Mouse (Mus musculus) liver, embryonic 13.5 days (tissue): ENCODE measurements at regions not wholly inside any gene's neighbourhood (a gene's known extent, or its start where the extent isn't known, plus 50 kb on each side); places are given as distances from the start of the nearest gene placed in this dataset.

Experiments
- ATAC-seq: fragments of 200-750 bp; cut with Nextera tagmentation; 2 replicates; pipeline ENCODE4 v1.8.0; 2017; ENCODE audit warnings: low read depth, mild to moderate bottlenecking, moderate number of reproducible peaks, moderate library complexity
- DNase-seq: peaks from one replicate; pipeline ENCODE4 v3.0.0; 2022
- H3K27ac ChIP-seq: fragments of 300-500 bp; sonication (generic); 2 replicates; pipeline ENCODE4 v1.5.1; 2015; ENCODE audit warnings: moderate library complexity, mild to moderate bottlenecking, inconsistent platforms
- H3K27me3 ChIP-seq: fragments of 300-500 bp; sonication (generic); 2 replicates; pipeline ENCODE4 v1.6.1; 2015; ENCODE audit warnings: mild to moderate bottlenecking, inconsistent platforms
- H3K36me3 ChIP-seq: fragments of 300-500 bp; sonication (generic); 2 replicates; pipeline ENCODE4 v1.6.1; 2015; ENCODE audit warnings: mild to moderate bottlenecking, inconsistent platforms
- H3K4me1 ChIP-seq: fragments of 300-500 bp; sonication (generic); replicated peaks from 2 replicates; pipeline ENCODE4 v1.6.1; 2015; ENCODE audit warnings: inconsistent platforms
- H3K4me2 ChIP-seq: fragments of 300-500 bp; sonication (generic); 2 replicates; pipeline ENCODE4 v1.6.1; 2015; ENCODE audit warnings: inconsistent platforms, mild to moderate bottlenecking, moderate library complexity
- H3K4me3 ChIP-seq: fragments of 300-500 bp; sonication (generic); replicated peaks from 2 replicates; pipeline ENCODE4 v1.5.1; 2015; ENCODE audit warnings: mild to moderate bottlenecking, inconsistent platforms
- H3K9ac ChIP-seq: fragments of 300-500 bp; sonication (generic); 2 replicates; pipeline ENCODE4 v1.6.1; 2015; ENCODE audit warnings: mild to moderate bottlenecking, inconsistent platforms
- H3K9me3 ChIP-seq: fragments of 300-500 bp; sonication (generic); replicated peaks from 2 replicates; pipeline ENCODE4 v1.6.1; 2016; ENCODE audit warnings: inconsistent platforms
- WGBS: fragments of 180-500 bp; shearing (Covaris S2); methylation state at CpG from one replicate; pipeline ENCODE4 v1.1.7; 2015; ENCODE audit not compliant: insufficient replicate concordance; 5-methylcytosine and 5-hydroxymethylcytosine counted together

DNA sequence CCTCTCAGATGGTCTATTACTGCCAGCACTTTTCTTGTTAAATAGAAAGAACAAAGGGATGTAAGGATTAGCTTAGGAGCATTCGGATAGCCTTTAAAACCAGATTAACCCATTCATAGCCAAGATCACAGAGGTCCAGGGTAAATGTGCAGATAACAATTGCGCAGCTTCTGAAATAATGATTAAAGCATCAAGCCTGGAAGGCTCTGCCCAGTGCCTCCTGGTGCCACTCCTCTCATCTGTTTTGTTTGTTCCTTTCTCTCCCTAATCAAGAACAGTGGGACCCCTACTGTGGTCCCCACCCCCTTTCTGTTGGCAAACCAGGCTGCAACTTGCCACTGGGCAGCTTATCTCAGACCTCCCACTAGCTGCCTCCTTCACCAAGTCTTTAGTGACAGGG lies 131.8 kb upstream of the Egln3 start:
- H3K9ac ChIP-seq, result no peak overlapping the region
- DNase-seq (no peak), ATAC-seq (no peak)
- no peak overlapping the region for H3K4me2 ChIP-seq
- no peak overlapping the region for H3K27ac ChIP-seq
- 38% methylated on average over 2 of the region's 2 CpGs for whole genome bisulfite sequencing
- H3K4me1 ChIP-seq, result no peaks in the 10 kb centered on the region
- no peaks in the 10 kb centered on the region for H3K27me3 ChIP-seq
- H3K4me3 ChIP-seq, result no peak overlapping the region
- H3K9me3 ChIP-seq, result no peaks in the 10 kb centered on the region
- no peaks in the 10 kb centered on the region for H3K36me3 ChIP-seq

DNA sequence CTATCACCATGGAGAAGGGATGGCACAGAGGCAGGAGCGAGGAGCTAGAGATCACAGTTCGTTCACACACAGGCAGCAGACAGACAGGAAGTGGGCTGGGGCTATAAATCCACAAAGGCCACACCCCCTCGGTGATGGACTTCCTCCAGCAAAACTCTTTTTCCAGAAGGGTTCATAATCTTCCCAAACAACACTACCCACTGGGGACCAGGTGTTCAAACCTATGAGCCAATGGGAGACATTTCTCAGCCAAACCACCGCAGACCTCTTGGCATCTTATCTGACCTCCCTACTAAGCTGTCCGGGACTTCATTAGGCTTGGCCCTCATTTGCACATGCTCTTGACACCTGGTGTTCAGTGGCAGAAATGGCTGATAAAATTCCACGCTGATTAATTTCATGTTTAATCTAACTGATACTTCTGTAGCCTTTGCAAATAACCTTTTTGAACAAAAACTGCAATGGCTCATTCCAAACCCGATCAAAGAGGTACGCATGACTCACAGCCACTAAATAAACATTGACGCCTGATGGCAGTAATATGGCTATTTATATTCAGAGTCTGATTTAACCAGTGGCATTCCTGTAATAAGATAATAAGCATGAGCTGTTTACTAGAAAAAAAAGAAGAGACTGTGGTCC lies 131.0 kb upstream of the Egln3 start:
- Histone ChIP-seq H3K9me3 (no peaks in the 10 kb centered on the region), H3K4me3 (no peak overlapping the region), H3K4me1 (no peaks in the 10 kb centered on the region), H3K27ac (no peak overlapping the region), H3K36me3 (no peaks in the 10 kb centered on the region), H3K9ac (no peak overlapping the region), H3K4me2 (no peak overlapping the region), H3K27me3 (no peaks in the 10 kb centered on the region)
- ATAC-seq (no peak), DNase-seq (no peak)
- WGBS, result 47% methylated on average over 9 of the region's 9 CpGs

DNA sequence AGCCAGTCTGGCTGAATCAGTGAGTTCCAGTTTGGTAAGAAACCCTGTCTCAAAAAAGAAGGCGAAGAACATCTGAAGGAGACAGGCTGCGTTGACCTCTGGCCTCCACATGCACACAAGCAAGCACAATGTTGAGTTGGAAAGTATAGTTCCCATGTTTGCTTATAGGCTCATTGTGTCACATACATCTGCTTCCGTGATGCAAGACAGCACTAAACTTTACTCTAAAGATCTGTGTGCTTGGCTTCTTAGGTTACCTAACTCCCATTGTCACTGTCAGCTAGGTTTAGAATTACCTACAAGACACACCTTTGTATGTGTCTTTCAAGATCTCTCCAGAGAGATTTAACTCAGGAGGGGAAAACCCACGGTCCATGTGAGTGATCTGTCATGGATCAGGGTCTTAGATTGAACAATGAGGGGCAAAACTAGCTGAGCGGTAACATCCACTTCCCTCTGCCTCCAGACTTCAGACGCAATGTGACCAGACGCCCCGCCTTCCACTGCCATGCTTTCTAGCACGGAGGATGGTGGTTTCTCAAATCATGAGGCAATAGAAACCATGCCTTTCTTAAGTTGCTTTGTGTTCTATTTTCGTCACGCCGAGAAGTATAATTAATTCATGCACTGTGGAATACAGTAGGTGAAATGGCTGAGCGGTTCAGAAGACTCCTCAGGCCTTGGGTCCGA lies 130.1 kb upstream of the Egln3 start:
- 66% methylated on average over 14 of the region's 14 CpGs for WGBS
- H3K9me3 ChIP-seq, result no peaks in the 10 kb centered on the region
- no peaks in the 10 kb centered on the region for H3K36me3 ChIP-seq
- no peak for DNase-seq
- ATAC-seq, result no peak
- no peak overlapping the region for H3K4me2 ChIP-seq
- no peak overlapping the region for H3K4me3 ChIP-seq
- H3K4me1 ChIP-seq, result no peaks in the 10 kb centered on the region
- H3K9ac ChIP-seq, result no peak overlapping the region
- no peak overlapping the region for H3K27ac ChIP-seq
- H3K27me3 ChIP-seq, result no peaks in the 10 kb centered on the region

DNA sequence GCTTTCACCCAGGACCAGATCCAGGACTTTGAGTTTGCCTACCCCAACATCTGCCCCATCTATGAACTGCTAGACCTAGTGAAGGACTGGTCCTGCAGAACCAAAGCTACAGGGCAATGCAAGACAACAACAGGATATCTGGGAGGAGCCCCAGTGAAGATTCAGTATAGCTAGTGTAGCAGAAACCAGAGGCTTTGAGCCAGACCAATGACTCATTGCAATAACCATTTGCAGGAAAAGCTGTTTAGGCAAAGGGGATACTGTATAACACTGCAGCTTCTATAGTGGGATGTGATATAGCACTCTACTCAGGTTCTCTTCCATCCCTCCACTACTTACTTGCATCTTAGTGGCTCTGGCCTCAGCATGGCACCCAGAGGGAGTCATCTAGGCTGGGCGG lies 123.8 kb upstream of the Egln3 start:
- Histone ChIP-seq H3K4me1 (no peaks in the 10 kb centered on the region), H3K4me3 (no peak overlapping the region), H3K9me3 (no peaks in the 10 kb centered on the region), H3K27ac (no peak overlapping the region), H3K4me2 (no peak overlapping the region), H3K27me3 (0 out of 2 replicates have a peak, but pooled peaks cover 3% of the 10 kb centered on the region), H3K9ac (no peak overlapping the region), H3K36me3 (no peaks in the 10 kb centered on the region)
- DNase-seq (no peak), ATAC-seq (no peak)
- 30% methylated on average over 1 of the region's 1 CpGs for WGBS

DNA sequence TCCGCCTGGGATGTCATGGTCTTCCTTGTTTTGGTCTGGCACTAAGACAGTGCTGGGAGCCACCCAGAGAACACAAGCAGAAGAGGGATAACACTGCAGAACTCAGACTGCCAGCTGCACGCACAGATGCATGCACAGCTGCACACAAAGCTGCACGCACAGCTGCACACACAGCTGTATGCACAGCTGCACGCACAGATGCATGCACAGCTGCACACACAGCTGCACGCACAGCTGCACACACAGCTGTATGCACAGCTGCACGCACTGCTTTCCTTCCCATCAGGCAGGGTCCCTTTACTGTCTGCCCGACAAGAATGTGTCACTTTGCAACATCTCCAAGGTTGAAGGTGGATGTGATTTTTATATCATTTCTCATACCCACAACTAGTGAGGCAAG lies 122.9 kb upstream of the Egln3 start:
- 76% methylated on average over 7 of the region's 7 CpGs for WGBS
- Histone ChIP-seq H3K4me2 (no peak overlapping the region), H3K27ac (no peak overlapping the region), H3K27me3 (0 out of 2 replicates have a peak, but pooled peaks cover 3% of the 10 kb centered on the region), H3K36me3 (no peaks in the 10 kb centered on the region), H3K4me1 (no peaks in the 10 kb centered on the region), H3K4me3 (no peak overlapping the region), H3K9me3 (no peaks in the 10 kb centered on the region), H3K9ac (no peak overlapping the region)
- no peak for DNase-seq
- no peak for ATAC-seq

DNA sequence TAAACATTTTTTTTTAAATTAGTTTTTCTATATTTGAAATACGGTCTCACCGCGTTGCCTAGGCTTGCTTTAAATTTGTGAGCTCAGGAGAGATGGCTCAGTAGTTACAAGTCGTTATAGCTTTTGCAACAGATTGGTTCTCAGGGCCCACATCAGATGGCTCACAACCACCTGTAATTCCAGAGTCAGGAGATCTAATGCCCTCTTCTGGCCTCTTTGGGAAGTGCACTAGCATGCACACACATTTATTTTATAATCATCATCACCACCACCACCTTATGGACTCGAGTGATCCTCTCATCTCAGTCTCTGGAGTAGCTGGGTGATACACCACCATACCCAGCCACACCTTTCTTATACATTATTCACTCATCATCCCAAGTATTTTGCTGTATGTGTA lies 116.9 kb upstream of the Egln3 start:
- no peak overlapping the region for H3K9ac ChIP-seq
- WGBS, result 79% methylated on average over 5 of the region's 5 CpGs
- no peak overlapping the region for H3K4me2 ChIP-seq
- no peaks in the 10 kb centered on the region; the same call in 1 of the 2 replicates for H3K4me1 ChIP-seq
- no peak for ATAC-seq
- no peak overlapping the region for H3K27ac ChIP-seq
- no peaks in the 10 kb centered on the region for H3K9me3 ChIP-seq
- DNase-seq, result no peak
- H3K4me3 ChIP-seq, result no peak overlapping the region
- H3K27me3 ChIP-seq, result no peaks in the 10 kb centered on the region
- no peaks in the 10 kb centered on the region for H3K36me3 ChIP-seq

DNA sequence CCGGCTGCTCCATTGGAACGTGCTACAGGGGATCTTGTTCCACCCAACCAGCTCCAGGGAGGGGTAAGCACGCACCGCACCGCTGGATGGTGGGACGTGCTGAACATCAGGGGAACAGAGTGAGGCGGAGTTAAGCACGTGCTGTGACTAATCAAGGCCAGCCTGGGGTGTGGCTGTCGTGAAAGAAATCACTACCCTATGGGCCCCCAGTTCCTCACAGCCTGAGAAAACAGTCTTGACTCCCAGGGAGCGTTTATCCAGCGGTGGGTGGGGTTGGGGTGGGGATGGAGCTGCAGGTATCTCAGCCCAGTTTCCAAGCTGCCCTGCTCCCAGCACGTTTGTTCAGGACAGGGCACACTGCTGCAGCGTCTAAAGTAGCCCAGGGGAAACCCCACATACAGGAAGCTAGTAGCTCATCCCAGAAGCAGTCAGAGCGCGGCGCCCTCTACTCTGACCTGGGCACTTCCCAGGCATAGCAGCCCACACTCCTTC lies 113.4 kb upstream of the Egln3 start:
- H3K4me2 ChIP-seq, result peak overlapping the region; percentile 11; the same call in 1 of the 2 replicates
- ATAC-seq, result 0 out of 2 replicates have a peak, but pooled peaks have one; percentile 31
- no peak overlapping the region for H3K4me3 ChIP-seq
- DNase-seq, result no peak
- H3K27me3 ChIP-seq, result peaks cover 9% of the 10 kb centered on the region; the same call in 1 of the 2 replicates
- H3K4me1 ChIP-seq, result peaks cover 11% of the 10 kb centered on the region
- H3K36me3 ChIP-seq, result no peaks in the 10 kb centered on the region
- no peak overlapping the region for H3K9ac ChIP-seq
- no peak overlapping the region for H3K27ac ChIP-seq
- WGBS, result 5% methylated on average over 16 of the region's 16 CpGs
- H3K9me3 ChIP-seq, result no peaks in the 10 kb centered on the region

DNA sequence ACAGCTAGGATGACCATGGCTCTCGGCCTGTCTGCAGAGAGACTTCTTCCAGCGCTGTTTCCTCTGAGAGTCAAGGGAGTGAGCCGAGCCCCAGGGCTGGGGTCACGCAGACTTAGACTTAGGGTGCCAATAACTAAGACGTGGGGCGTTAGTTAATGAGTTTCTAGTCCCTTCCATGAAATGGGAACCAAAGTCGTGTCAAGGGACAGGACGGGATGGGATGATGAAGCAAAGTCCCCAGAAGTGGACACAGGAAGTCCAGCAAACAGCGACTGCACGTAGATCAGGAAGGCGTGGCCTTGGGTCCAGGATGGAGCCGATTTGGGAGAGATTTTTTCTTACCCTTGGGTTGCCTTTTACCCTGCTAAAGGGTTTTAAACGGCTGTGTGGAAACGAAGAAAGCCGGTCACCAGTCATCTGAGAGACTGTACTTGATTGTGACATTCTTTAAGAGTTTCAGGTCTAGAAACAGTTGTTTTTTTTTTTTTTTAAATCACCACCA lies 112.5 kb upstream of the Egln3 start:
- H3K4me3 ChIP-seq, result no peak overlapping the region
- DNase-seq (no peak), ATAC-seq (no peak)
- no peak overlapping the region for H3K4me2 ChIP-seq
- no peak overlapping the region for H3K27ac ChIP-seq
- peaks cover 9% of the 10 kb centered on the region; the same call in 1 of the 2 replicates for H3K27me3 ChIP-seq
- no peak overlapping the region for H3K9ac ChIP-seq
- H3K9me3 ChIP-seq, result no peaks in the 10 kb centered on the region
- no peaks in the 10 kb centered on the region for H3K36me3 ChIP-seq
- 52% methylated on average over 15 of the region's 15 CpGs for WGBS
- peaks cover 11% of the 10 kb centered on the region for H3K4me1 ChIP-seq

DNA sequence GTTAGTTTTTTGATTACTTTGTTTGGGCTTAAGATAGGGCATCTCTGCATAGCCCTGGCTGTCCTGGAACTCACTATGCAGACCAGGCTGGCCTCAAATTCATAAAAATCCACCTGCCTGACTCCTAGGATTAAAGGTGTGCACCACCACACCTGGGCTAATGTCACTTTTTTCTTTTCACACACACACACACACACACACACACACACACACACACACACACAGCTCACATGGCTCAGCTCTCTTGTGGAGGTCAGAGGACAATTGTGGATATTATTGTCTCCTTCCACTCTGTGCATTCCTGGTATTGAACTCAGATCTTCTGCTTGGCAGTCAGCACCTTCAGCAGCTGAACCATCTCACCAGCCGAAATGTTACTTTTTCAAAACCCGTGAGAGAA lies 110.5 kb upstream of the Egln3 start:
- H3K4me1 ChIP-seq, result peaks cover 11% of the 10 kb centered on the region
- no peak overlapping the region for H3K9ac ChIP-seq
- H3K27me3 ChIP-seq, result peaks cover 9% of the 10 kb centered on the region; the same call in 1 of the 2 replicates
- H3K4me2 ChIP-seq, result no peak overlapping the region
- H3K36me3 ChIP-seq, result no peaks in the 10 kb centered on the region
- WGBS, result 64% methylated on average over 2 of the region's 2 CpGs
- DNase-seq (no peak), ATAC-seq (no peak)
- no peaks in the 10 kb centered on the region for H3K9me3 ChIP-seq
- H3K27ac ChIP-seq, result no peak overlapping the region
- no peak overlapping the region for H3K4me3 ChIP-seq

DNA sequence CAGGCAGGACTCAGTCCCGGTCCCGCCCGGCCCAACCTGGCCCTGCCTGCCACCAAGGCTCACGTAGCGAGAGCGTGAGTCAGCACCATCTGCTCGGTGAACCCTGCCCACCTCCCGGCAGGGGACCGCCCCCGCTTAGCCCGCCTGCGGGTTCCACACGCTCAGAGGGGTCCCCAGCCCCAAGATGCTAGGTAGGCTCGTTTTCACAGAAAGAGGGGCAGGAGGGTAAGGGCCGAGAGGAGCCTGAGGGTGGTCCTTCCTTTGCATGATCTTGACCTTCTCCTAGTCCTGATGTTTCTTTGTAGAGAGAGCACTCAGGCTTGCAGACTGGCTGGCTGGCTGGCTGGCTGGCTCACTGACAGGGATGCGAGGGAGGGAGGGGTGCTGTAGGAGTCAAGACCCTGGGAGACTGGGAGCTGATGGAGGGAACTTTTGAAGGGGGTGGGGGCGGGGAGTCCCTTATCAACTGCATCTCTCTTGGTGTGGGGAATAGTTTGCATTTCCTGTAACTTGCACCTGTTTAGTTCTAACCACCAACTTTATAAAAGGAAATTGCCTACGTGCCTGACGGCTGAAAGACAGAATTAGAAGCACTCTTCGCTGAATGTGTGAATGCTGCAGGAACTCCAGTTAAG lies 109.7 kb upstream of the Egln3 start:
- Histone ChIP-seq H3K36me3 (no peaks in the 10 kb centered on the region), H3K4me1 (peaks cover 11% of the 10 kb centered on the region), H3K27ac (no peak overlapping the region), H3K4me2 (peak overlapping the region; percentile 63), H3K9ac (0 out of 2 replicates have a peak overlapping the region, but pooled peaks have one; percentile 5), H3K27me3 (peaks cover 9% of the 10 kb centered on the region; the same call in 1 of the 2 replicates), H3K9me3 (no peaks in the 10 kb centered on the region), H3K4me3 (peak overlapping the region; percentile 34)
- DNase-seq (peak; percentile 22), ATAC-seq (peak; percentile 71)
- WGBS, result 1% methylated on average over 20 of the region's 20 CpGs

DNA sequence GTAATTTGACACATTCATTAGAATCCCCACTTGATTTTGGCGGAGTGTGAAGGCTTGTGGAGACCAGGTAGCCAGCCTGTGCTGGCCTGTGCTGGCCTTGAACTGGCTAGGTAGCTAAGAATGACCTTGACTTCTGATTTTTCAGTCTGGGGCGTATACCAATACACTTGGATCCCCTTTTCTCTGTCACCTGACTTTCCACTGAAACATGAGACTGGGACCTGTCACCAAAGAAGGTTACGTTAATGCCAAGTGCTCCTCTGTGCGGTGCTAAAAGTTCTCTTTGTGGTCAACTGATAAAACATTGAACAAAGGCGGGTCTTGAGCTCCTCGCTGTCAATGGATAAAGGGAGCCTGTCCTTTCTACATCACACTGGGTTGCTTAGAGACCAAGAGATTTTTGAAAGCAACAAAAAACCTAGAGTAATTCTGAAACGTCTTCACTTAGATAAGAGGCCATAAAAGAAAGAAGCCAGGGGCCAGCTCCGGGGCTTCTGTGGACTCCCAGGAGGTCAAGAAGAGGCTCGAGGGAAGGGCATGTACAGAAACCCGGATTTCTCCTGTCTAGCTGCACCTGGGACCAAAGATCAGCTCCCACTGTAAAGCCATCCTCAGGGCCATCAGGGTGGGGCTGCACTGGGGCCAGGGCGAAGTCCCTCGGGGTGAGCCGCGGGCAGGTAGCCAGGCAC lies 109.0 kb upstream of the Egln3 start:
- no peak for ATAC-seq
- Histone ChIP-seq H3K27me3 (peaks cover 9% of the 10 kb centered on the region; the same call in 1 of the 2 replicates), H3K27ac (no peak overlapping the region), H3K4me3 (peak overlapping the region; percentile 34), H3K9ac (0 out of 2 replicates have a peak overlapping the region, but pooled peaks have one; percentile 5), H3K9me3 (no peaks in the 10 kb centered on the region), H3K4me2 (peak overlapping the region; percentile 63), H3K36me3 (no peaks in the 10 kb centered on the region), H3K4me1 (peaks cover 11% of the 10 kb centered on the region)
- WGBS, result 10% methylated on average over 14 of the region's 14 CpGs
- DNase-seq, result no peak
